Mouse (Mus musculus): Measurements from ENCODE around the gene Gzmf.
"Not testable (repeated sequence)": the region's sequence is repeated elsewhere in the genome, so short reads cannot be mapped to it uniquely, and the experiment has no call there.

Gene Gzmf

GRCm38 (mm10) chr14:56211317-56211716 lies at the start of gene Gzmf:
Gene Gzmf (minus strand): TSS chr14:56211417.
- DNase-seq, result no peak

- no peak for DNase-seq
Measured at GRCm38 (mm10) chr14:56240409-56240808, 29.2 kb upstream of the Gzmf start.

DNA sequence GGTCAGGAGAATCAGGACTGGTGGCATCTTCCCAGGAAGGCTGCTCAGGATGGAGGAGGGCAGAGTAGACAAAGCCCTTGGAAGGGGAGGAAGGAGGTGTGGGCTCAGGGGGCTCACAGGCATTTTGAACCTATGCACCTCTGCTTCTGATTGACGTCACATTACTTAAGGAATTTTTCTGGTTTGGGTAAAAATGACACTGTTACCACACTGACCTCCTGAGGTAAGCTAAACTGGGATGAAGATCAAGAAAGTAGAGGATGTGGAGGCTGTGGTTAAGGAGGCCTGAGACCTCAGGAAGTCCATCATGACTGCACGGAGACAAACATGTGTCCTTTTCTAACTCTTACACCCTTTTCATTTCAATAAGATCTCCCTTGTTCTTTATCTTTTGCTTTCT lies 23.3 kb upstream of the Gzmf start, which contains the start of gene Gzmc:
Gene Gzmc, minus strand, starts transcription at position 101 of the 400 bp plus-strand sequence.
- DNase-seq, result no peak

- no peak for DNase-seq
Measured at GRCm38 (mm10) chr14:56205613-56206012, 5.6 kb downstream of the Gzmf start.

- DNase-seq, result peak; percentile 17
Measured at GRCm38 (mm10) chr14:56205021-56205420, 6.2 kb downstream of the Gzmf start.

- peak; percentile 74 for DNase-seq
Measured at GRCm38 (mm10) chr14:56203975-56204374, 7.2 kb downstream of the Gzmf start.

- DNase-seq, result no peak
Measured at GRCm38 (mm10) chr14:56186946-56187345, 24.3 kb downstream of the Gzmf start.

- DNase-seq, result no peak
Measured at GRCm38 (mm10) chr14:56186521-56186920, 24.7 kb downstream of the Gzmf start.

DNA sequence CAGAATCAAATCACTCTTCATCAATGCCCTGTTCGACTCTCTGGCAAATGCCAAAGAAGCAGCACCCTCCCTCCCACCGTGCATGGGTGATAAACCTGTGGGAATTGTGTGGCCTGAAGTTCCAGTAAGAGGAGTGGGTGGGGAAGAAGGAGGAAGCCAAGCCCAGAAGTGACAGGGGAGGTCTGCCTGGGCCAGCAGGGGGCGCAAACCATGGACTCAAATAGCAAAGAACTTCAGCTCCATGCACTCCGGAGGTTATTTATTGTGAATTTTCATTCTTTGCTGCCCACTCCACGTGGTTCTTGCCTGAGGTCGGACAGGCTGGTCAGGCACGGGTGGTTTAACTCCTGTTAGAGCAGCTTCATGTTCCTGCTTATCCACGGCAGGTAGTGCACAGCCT lies 33.6 kb downstream of the Gzmf start:
- peak; percentile 54 for DNase-seq

GRCm38 (mm10) chr14:56174499-56174898 lies 36.7 kb downstream of the Gzmf start, which contains the start of gene Gzmn:
Gene Gzmn (minus strand): TSS chr14:56174599.
- no peak for DNase-seq

DNA sequence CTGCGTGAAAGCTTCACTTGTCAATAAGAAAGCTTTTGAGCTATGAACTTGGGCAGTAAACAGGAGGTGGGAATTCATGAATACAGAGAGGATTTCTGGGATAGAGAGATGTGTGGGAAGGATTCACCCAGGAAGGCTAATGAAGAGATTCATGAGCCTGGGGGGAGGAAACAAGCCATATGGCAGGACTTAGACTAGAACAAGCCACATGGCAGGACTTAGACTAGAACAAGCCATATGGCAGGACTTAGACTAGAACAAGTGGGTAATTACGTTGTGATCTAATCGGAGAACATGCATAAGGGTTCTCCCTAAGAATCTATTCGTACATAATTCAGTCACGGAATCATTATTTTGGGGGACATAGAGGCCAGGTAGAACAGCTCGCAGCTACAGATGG lies 37.8 kb downstream of the Gzmf start:
- no peak for DNase-seq

GRCm38 (mm10) chr14:56172744-56173143 lies 38.5 kb downstream of the Gzmf start:
- no peak for DNase-seq

- no peak for DNase-seq
Measured at GRCm38 (mm10) chr14:56168009-56168408, 43.2 kb downstream of the Gzmf start.

DNA sequence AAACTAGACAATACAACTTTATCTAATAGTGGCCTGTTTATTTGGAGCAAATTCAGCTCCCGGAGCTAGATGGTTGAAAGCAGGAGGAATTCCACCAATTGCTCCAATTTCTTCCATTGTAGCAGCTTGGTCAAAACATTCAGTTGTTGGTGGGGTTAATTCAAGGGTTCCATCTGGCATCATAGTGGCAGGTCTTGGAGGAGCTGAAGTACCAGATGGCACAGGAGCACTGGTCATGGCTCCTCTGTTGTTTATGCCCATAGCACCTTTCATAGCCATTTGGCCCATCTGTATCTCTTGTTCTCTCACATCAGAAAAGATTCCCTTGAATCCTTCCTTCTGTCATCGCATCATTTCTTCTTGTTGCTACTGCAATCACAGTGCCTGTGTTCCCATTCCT lies 49.1 kb downstream of the Gzmf start:
- no peak for DNase-seq

GRCm38 (mm10) chr14:56159479-56159878 lies 51.7 kb downstream of the Gzmf start, which contains the start of gene Gzmg:
Gene Gzmg (minus strand): TSS chr14:56159579.
- not testable (repeated sequence) for DNase-seq

DNA sequence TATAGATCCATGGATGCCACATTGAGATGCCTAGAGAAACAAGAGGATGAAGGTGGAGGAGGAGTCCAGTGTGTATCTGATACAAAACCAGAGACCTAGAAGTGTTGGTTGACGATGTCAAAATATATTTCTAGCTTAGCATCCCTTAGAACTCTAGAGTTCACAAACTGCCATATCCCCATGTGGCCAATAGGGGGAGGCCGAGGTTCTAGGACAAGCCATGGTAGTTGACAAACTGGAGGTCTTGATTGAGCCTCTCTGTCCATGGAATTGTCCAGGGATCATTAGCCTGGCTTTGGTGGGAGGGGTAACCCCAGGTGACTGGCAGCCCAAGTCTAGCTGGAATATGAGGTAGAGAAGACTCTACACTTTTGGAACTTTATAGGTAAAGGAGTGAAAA lies 55.9 kb downstream of the Gzmf start:
- no peak for DNase-seq

All from kidney, adult 18-20 months (tissue).